Mouse (Mus musculus) neutrophil, adult 5-6 weeks (primary cell): ENCODE data around the gene Ppp1r1c. TPM values are rescaled to one million over a fixed set of nuclear protein-coding genes. Genes with fewer than 3 reads are reported as not detected.

Source experiments
- ATAC-seq: fragments of 151-379, 151-347 bp; 2 replicates; pipeline ENCODE4 v1.8.0; 2017; ENCODE audit warnings: mild to moderate bottlenecking, moderate TSS enrichment; ENCODE audit not compliant: insufficient number of reproducible peaks, poor library complexity, low FRiP score, severe bottlenecking; ENCODE audit errors: extremely low read depth
- total RNA-seq: library from RNA; stranded (forward); fragments of 200-1000 nt; gene quantifications from 2 replicates; pipeline ENCODE4 v1.2.3, GENCODE M21; 2017

Gene Ppp1r1c
- total RNA-seq = 0.58 TPM in 1 of 2 replicates, not detected in the other

DNA sequence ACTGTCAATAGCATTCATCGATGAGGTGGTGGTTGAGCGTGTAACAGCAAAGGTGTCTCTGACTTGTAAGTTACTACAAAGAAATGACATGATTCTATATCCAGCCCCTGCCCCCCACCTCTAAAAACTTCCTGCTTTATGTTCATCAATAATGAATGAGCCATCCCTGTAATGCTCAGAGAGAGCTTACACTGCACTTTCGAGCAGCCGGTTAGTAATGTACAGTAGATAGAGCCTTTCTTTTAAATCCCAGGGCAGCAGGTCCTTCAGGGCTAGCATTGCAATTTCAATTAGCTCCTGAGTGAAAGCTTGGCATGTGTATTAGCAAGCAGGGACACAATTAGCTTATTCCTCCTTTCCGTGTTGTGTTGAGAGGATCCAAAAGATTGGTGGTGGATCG is at the start of gene Ppp1r1c:
Gene Ppp1r1c (plus strand): TSS at position 206 of the 400 bp plus-strand sequence.
- no peak for ATAC-seq

DNA sequence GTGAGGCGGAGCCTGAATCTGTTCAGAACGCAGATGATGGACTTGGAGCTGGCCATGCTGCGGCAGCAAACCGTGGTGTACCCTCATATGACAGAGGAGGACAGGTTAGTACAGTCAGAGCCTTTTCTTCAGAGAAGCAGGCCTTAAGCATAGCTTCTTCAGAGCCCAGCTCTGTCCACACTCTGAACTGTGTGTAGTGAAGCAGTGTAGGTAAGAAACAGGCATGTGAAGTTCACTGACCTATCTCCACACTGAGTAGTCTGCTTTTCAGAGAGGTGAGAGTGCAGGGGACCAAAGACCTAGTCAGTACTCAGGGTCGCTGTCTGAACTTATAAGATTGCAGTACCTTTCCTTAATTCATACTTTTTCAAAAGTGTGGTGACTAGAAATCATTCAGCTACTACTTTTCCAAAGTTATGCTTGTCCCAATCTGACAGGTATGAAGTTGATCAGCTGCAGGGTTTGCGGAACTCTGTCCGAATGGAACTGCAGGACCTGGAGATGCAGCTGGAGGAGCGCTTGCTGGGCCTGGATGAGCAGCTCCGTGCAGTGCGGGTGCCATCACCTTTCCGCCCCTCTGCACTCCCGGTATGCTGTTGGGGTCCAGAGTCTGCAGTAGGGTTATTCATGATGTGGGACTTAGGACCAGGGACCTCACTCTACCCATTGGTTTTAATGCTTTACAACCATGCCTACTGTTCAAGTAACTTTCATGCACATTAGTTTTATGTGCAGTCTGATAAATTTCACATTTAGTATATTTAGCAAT is 47.0 kb upstream of the Ppp1r1c start:
- no peak for ATAC-seq

DNA sequence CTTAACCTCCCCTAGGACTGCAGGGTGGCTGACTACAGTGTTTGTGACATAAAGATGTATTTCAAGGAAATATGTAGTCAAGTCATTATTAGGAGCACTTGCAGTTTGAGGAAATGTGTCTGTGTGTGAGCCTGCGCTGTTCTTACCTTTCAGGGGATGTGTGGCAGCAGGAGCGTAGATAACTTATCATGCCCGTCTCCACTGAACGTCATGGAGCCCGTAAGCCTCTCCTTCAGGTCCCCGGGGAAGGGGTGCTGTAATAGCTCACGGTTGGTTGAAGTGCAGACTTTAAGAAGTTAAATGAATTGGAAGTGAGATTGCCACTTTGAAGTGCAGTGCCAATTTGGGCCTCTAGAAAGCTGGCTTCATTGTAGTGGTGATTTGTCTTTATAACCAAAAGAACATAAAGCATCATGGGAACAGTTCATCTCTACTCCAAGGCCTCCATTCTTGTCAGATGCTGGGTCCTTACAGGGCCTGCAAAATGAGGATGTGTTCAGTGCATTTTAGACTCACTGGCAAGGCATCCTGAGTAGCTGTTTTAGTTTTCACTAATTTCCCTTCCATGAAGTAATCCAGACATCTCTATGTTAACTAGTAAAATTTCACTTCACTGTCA is 46.0 kb upstream of the Ppp1r1c start:
- no peak for ATAC-seq

DNA sequence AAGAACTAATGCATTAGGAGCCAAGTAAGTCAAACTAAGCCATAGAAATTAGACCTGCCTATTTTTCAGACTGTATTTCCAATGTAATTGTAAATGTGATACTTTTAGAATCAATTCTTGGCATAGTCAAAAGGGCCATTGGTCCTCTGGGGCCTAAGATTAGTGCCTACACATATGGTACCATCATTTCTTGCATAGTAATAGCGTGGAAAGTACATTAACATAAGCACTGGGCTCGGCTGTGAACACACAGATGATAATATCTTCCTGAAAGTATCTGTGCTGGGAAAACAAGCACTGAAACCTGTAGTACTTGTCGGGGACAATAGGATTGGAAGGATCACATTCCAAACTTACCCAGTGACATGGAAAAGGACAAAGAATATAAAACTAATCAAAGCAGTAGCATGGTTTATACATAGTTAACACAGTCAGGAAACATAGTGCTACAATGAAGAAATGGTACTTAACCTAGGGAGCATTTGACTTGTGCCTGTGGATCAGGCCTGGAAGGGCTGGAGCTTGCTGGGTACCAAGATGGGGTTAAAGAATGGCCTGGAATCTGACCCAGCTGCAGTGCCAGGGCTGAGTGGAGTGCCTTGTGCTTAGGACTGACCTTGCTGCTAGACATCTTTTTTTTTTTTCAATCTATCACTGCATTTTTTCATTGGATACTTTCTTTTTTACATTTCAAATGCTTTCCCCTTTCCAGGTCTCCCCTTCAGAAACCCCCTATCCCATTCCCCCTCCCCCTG is 42.9 kb upstream of the Ppp1r1c start:
- ATAC-seq = no peak

DNA sequence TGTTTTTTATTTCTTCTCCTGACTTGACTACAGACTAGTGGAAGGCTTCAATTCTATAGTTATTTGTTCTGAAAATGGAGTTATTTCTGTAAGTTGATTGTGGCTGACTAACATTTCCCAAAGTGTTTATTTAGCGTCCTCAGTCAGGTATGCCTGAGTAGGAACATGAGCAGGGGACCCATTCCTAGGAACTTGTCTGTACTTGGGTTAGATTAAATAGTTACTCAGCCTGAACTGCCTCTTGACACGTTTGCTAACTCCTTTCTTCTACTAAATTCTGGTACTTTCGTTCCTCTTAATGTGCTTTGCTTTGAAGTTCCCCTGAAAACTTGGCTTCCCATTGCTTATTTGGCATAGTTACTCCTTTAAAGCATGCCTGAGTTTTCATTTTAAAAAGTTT is 42.1 kb upstream of the Ppp1r1c start:
- no peak for ATAC-seq

DNA sequence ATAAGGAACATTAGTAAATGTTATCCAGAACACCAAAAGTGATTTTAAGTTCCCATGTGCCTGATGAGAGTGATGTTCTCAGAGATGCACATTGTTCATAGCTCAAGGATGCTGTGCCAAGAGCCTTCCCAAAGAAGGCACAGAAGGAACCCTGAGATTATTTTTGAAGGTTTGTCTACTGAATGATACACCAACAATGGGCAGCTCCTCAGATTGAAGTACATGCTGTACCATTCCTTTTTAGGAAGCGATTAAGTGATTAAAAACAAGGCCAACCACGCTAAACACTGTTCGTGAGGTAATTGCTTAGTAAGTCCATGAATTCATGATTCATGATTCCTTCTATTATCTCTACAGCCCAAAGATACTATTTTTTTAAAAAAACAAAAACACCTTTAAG is 32.3 kb upstream of the Ppp1r1c start:
- no peak for ATAC-seq

DNA sequence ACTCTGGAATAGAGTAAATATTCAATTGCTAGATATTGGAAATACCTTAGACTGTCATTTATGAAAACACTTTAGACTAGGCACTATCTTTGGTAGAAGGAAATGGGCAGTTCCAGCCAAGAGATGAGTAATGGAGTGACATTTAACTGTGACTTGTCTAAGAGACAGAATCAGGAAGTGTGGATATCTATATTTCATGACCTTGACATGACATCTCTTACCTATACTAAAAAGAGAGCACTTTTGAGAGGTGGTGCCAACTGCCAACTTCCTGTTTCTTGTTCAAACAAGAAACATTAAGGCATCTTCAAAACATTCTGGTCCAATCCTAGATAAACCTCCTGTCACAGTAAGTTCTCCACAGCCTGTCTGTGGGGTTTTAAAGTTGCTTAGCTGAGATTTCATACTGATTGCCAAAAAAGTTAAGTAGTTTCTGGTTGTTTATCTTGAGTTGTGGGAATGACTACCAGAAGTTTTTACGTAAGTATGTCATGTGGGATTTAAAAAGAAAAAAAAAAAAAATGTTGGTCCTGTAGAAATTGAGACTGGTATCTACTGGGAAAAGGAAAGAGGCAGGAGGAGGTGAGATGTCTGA is 29.8 kb upstream of the Ppp1r1c start:
- no peak for ATAC-seq

DNA sequence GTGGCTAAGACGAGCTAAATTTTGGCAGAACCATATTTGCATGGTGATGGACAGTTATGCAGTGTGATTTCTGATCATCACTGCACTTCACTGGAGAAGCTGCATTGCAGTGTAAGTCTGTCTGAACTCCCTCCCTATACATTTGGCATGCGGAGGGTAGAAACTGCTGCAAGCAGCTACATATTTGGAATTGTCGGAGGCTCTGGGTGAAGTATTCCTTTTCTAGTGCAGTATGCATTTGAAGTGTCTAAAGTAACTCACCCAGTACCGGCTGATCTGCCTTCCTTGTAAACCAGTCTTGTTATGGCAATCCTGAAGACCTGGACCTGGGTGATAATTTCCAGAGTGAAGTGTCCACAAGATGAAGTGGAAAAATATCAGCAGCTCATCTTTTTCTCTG is 25.9 kb upstream of the Ppp1r1c start:
- ATAC-seq = no peak

DNA sequence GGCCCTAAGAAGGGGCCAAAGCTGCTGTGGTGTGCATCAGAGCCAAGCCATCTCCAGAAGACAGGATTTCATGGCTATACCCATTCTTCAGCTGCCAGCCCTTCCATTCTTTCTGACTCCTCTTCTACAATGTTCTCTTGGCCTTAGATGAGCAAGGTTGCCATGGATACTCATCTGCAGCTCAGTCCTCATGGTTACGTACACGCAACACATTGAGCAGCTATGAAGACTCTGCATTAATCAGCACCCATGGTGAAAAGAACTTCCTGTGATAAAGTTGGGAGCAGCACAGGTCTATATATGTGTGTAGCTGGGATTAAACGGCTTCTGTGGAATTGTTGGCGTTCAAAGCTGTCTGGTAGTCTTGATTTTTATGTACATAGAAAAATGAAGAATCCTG is 24.3 kb upstream of the Ppp1r1c start:
- no peak for ATAC-seq

DNA sequence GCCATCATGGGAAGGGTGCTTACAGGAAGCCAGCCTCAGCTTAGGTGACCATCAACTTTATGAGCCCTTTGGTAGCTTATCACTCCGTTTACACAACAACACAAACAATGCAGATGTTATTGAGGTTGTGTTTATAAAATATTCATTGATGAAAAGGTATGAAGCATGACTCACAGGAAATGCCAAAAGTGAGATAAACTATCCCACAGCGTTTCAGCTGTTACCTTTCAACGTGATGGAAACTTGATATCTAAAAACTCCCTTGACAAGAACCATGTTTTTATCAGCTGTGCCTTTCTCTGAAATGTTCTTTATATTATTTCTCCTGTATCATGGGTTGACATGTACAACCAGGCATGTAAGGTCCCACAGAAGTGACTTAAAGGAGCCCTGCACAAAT is 16.7 kb upstream of the Ppp1r1c start:
- ATAC-seq = no peak

DNA sequence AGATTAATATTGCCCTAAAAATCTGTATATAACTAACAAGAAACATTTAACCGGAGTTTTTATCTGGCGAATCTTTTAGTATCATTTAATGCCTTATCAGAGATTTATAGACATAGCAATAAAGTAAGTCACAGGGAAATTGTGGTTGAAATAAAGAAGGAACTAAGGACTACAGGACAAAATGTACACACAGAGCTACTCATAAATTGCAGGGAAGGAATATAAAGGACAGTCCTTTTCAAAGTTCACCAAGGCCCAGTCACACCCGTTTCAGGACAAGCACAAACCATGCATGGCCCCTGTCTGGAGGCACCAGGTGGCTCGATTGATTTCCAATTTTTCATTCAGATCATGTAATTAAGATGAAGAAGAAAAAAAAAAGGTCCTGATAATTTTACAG is 12.4 kb upstream of the Ppp1r1c start:
- ATAC-seq = no peak

DNA sequence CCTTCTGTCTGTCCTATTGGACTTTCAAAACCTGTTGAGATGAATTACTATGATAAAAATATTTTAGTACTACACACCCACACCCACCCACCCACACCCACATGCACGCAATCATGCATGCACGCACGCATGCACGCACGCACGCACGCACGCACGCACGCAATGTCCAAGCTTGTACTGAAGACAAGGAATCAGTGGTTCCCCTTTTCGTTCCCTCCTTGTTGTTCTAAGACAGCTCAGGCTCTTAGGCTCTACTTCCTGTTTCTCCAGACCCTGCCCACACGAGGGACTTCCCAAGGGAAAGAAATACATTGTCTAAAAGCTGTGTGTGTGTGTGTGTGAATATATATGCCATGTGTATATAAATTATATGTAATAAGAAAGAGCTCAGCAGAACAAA is 11.6 kb upstream of the Ppp1r1c start:
- peak; percentile 73 for ATAC-seq

DNA sequence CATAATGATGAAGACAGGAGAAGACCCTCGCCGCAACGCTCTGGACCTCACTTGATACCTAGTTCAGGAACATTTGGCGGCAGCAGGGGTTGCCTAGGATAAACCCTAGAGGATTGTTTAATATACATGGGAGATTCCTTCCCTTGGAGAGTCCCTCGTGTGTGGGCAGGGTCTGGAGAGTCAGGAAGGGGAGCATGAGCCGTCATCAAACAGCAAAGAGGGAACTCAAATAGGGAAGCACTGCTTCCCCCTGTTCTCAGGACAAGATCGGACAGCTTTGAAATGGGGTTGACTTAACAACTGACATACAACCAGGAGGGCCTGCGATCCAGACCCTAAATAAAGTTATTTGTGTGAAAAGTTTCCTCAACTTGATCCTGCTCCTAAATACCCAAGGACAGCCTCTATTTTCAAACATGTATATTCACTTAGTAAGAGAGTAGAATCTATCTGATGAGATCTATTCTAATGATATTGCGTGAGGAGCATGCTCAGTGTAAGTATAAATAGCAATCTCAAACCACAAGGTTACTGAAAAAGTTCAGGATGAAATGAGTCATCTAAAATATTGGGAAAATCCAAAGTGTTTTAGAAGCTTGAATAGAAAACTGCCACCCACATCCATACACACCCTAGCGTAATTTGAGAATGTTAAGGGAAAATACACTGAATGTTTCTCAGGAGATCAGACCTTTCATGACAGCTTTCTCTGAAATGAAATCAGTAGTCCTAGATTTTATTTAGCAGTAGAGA is 10.9 kb upstream of the Ppp1r1c start:
- peak; percentile 46; the same call in 1 of the 2 replicates for ATAC-seq

DNA sequence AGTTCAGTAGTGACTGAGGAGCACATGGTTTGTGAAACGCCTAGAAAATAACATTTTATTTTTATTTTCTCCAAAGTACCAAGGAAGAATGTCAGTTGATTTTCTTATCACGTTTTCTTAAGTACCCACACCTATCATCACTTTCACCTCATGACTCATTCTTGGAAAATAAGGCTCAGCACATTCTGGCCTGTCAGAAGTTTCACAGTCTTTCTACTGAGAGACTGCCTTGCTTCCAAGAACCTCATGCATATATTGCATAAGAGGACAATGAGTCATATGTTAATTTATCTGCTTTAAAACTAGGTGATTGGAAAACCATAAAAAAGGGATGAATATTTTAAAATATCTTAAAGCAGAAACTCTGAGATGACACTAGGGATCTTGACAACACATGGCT is 9.4 kb upstream of the Ppp1r1c start:
- no peak for ATAC-seq

DNA sequence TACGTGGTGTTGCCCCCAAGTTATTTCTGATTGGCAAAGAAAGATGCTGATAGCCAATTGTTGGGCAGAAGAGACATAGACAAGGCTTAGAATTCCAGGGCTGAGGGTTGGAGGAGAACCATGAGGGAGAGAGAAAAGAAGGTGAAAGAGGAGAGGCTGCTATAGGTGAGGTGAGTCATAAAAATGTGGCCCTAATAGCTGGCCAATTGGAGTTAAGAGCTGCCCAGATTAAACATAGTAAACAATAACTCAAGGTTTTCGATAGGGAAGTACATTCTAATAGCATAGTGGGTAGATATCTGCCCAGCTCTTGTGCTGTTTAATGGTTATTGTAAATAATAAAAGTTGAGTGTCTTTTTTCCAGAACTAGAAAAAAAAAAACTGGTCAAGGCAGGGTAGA is 2.8 kb upstream of the Ppp1r1c start:
- no peak for ATAC-seq

DNA sequence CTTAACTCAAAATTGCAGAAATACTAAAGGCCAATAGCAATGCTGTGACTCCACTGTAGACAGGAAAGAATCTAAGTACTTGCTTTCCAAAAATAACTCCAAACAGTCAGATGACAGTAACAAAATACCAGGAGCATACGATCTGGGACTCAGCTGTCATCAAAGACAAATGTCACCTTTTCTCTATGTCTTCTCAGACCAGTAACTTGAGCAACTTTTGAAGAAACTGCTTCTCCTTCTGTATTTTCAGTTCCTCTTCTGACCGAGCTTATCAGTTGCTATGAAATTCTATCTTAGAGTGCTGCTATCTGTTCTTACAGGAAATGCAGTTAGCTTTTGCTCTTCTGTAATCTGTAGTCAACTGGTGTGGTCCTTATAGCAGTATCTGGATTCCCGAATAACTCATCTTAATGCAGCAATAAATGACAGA is 6.1 kb downstream of the Ppp1r1c start:
- ATAC-seq = peak; percentile 93

DNA sequence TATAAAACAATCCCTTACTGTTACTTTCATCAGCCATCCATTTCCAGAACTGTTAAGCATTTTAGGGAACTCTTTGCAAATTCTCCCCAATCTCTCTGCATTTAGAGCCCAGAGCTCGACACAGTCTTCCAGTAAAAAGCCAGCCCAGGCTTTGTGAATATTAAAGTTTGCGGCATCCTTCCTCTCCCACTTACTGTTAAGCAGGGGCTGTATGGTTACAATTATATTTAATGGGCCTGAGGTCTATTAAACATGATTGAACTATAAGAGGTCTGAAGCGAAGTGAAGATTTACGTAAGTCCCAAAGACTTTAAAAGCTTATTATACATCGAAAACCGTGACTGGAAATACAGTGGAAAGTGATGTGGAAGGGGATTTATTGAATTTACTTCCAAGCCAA is 7.2 kb downstream of the Ppp1r1c start:
- ATAC-seq = no peak

DNA sequence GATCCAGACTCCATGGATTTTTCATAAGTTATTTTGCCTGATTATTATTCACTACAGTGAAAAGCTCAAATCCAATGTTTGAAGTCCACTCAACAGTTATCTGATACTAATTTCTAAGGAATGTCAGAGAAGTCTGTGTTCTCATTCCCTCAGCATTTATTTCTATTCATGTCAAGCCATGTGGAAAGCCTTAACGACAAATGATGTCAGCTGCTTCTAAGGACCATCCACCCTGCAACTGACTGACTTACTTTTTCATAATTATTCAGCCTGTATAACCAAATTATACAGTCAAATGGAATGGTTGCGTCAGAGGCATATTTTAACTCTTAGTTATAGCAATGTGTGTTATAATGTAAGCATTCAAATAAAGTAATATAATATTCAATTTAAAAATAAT is 8.3 kb downstream of the Ppp1r1c start:
- ATAC-seq = no peak

DNA sequence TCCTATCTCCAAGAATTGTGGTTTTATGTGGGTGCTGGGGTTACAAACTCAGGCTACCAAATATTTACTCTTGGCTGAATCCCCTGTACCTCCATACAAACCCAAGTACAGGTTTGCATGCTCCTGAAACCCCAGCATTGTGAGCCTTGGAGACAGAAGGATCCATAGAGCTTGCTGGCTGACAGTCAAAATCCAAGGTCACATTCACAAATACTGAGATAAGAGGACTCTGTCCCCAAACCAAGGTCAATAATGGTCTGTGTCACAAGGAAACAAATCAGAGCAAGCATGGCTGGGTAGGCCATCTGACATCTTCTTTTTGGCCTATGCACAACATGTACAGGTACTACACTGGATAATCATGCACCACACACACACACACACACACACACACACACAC is 10.3 kb downstream of the Ppp1r1c start:
- ATAC-seq = no peak
